Mouse (Mus musculus) thymus, postnatal 0 days (tissue): Measurements from ENCODE around the gene Fhod1. TPM values are rescaled to one million over a fixed set of nuclear protein-coding genes. Genes with fewer than 3 reads are reported as not detected.
A peak's percentile ranks its signal among the peaks of the same experiment; 100 is the strongest.

Experiments used
- DNase-seq: peaks from one replicate; pipeline ENCODE4 v3.0.0-alpha.2; 2015; ENCODE audit warnings: low spot score
- polyA plus RNA-seq: library from polyadenylated mRNA; unstranded; fragments of >200 nt; fragmentation: Nextera tagmentation; extraction: Ambion mirVana; gene quantifications from 2 replicates; pipeline ENCODE4 v1.2.1, GENCODE M21; 2015

Gene Fhod1
- 0.85 and 1.1 TPM in 2 replicates for polyA plus RNA-seq

GRCm38 (mm10) chr8:105347428-105348221 is at the start of gene Fhod1:
Gene Fhod1, minus strand, starts transcription at chr8:105347953.
- peak; percentile 79 for DNase-seq

- DNase-seq = no peak
Measured at GRCm38 (mm10) chr8:105393915-105394314, 46.2 kb upstream of the Fhod1 start.

GRCm38 (mm10) chr8:105393089-105393787 is 45.5 kb upstream of the Fhod1 start:
- DNase-seq = no peak

GRCm38 (mm10) chr8:105389096-105389495 is 41.3 kb upstream of the Fhod1 start:
- no peak for DNase-seq

- no peak for DNase-seq
Measured at GRCm38 (mm10) chr8:105387151-105387550, 39.4 kb upstream of the Fhod1 start.

GRCm38 (mm10) chr8:105384070-105384469 is 36.3 kb upstream of the Fhod1 start:
- DNase-seq = no peak

GRCm38 (mm10) chr8:105380308-105380707 is 32.6 kb upstream of the Fhod1 start:
- no peak for DNase-seq

GRCm38 (mm10) chr8:105378673-105379072 is 30.9 kb upstream of the Fhod1 start:
- no peak for DNase-seq

GRCm38 (mm10) chr8:105374513-105374966 is 26.8 kb upstream of the Fhod1 start:
- DNase-seq = peak; percentile 28

- no peak for DNase-seq
Measured at GRCm38 (mm10) chr8:105373032-105373431, 25.3 kb upstream of the Fhod1 start, which contains the start of gene Plekhg4. Gene Plekhg4, plus strand, starts transcription at chr8:105373274.

GRCm38 (mm10) chr8:105372473-105372872 is 24.7 kb upstream of the Fhod1 start:
- DNase-seq = no peak

- peak; percentile 28 for DNase-seq
Measured at GRCm38 (mm10) chr8:105367107-105367506, 19.4 kb upstream of the Fhod1 start.

- no peak for DNase-seq
Measured at GRCm38 (mm10) chr8:105361751-105362702, 14.3 kb upstream of the Fhod1 start.

GRCm38 (mm10) chr8:105359646-105360045 is 11.9 kb upstream of the Fhod1 start:
- DNase-seq = no peak

GRCm38 (mm10) chr8:105359208-105359607 is 11.5 kb upstream of the Fhod1 start:
- DNase-seq = no peak

- no peak for DNase-seq
Measured at GRCm38 (mm10) chr8:105356681-105357080, 8.9 kb upstream of the Fhod1 start.

GRCm38 (mm10) chr8:105355179-105356024 is 7.6 kb upstream of the Fhod1 start:
- peak; percentile 60 for DNase-seq

- DNase-seq = no peak
Measured at GRCm38 (mm10) chr8:105354549-105354948, 6.8 kb upstream of the Fhod1 start.

GRCm38 (mm10) chr8:105353583-105354135 is 5.9 kb upstream of the Fhod1 start:
- no peak for DNase-seq

- no peak for DNase-seq
Measured at GRCm38 (mm10) chr8:105350186-105350585, 2.4 kb upstream of the Fhod1 start.
